Mouse (Mus musculus) small intestine, adult 2 months (tissue): ENCODE measurements around the gene Hlcs. TPM values are rescaled to one million over a fixed set of nuclear protein-coding genes. Genes with fewer than 3 reads are reported as not detected.

Source experiments
- H3K27ac ChIP-seq: fragments of 200-500 bp; 2 replicates; pipeline ENCODE4 v1.5.1; 2012; ENCODE audit warnings: low read depth, low read length, control low read depth, inconsistent platforms; ENCODE audit not compliant: insufficient read depth
- H3K27me3 ChIP-seq: fragments of 200-500 bp; 2 replicates; pipeline ENCODE4 v1.6.1; 2012; ENCODE audit warnings: mild to moderate bottlenecking, moderate library complexity, low read length, inconsistent platforms; ENCODE audit not compliant: control insufficient read depth, insufficient read depth
- H3K36me3 ChIP-seq: fragments of 200-500 bp; 2 replicates; pipeline ENCODE4 v1.6.1; 2012; ENCODE audit warnings: mild to moderate bottlenecking, low read length, control low read depth, inconsistent platforms; ENCODE audit not compliant: control insufficient read depth, insufficient read depth
- H3K4me1 ChIP-seq: fragments of 200-500 bp; 2 replicates; pipeline ENCODE4 v1.6.1; 2012; ENCODE audit warnings: low read length, inconsistent platforms, mixed read lengths; ENCODE audit not compliant: control insufficient read depth, insufficient read depth, insufficient read length
- H3K4me3 ChIP-seq: fragments of 200-500 bp; 2 replicates; pipeline ENCODE4 v1.5.1; 2012; ENCODE audit warnings: low read depth, mild to moderate bottlenecking, control low read depth, inconsistent platforms, low read length, moderate library complexity
- CTCF ChIP-seq: fragments of 200-500 bp; IDR thresholded peaks from 2 replicates; pipeline ENCODE4 v1.5.1; 2012; ENCODE audit warnings: low read depth, mild to moderate bottlenecking, control low read depth, inconsistent platforms, low read length, moderate library complexity, mixed read lengths; ENCODE audit not compliant: insufficient replicate concordance, insufficient read length; ENCODE audit errors: extremely low read depth
- POLR2A ChIP-seq: fragments of 200-500 bp; IDR thresholded peaks from 2 replicates; pipeline ENCODE4 v1.6.1; 2012; ENCODE audit warnings: low read depth, mild to moderate bottlenecking, control low read depth, inconsistent platforms, low read length, moderate library complexity
- WGBS: fragments of 180-500 bp; shearing (Covaris S2); methylation state at CpG from one replicate; pipeline ENCODE4 v1.1.7; 2018; 5-methylcytosine and 5-hydroxymethylcytosine counted together
- polyA plus RNA-seq: library from polyadenylated mRNA; depleted of rRNA; stranded (reverse); fragments of >200 nt; gene quantifications from 2 replicates; pipeline ENCODE4 v1.2.3, GENCODE M21; 2012

The Hlcs gene
- polyA plus RNA-seq, 1 experiment: 3.2 TPM

DNA sequence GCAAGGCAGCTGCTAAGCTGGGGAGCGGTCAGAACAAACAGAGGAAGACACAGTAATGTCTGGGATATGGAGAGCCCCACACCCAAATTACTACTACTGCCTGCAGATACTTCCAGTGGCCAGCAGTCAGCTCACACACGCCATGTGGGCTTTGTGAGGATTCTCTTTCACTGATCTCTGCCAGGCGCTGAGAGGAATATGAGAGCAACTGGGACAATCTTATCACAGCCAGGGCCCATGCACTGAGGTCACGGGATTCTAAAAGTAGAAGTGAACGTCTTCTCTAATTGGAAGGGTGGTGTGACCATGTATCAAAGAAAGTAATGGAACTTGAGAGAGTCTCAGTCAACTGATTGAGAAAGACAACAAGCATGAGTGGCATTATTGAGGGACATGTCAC lies 123.1 kb downstream of the Hlcs start:
- Histone ChIP-seq H3K27me3 (no peaks in the 10 kb centered on the region), H3K4me1 (no peaks in the 10 kb centered on the region), H3K36me3 (no peaks in the 10 kb centered on the region), H3K4me3 (no peak overlapping the region), H3K27ac (no peak overlapping the region)
- WGBS: 93% methylated on average over 5 of the region's 5 CpGs
- TF ChIP-seq CTCF (no peak), POLR2A (no peak)

DNA sequence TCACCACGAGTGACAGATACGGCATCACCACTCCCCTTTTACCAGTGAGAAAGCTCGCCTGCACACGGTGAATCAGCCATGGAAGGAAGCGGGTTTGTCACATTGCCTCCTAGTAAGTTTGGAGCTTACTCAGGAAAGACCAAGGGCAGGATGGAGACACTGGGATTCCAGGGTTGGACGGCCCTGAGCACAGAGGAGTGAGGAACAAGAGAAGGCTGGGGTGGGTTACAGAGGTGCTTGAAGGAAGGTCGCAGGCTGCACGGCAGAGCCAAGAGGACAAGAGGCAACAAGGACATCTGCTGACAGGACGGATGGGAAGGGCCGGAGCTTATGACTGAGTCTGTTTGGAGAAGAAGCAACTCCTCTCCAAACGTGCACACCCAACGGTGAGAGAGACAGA lies 126.8 kb downstream of the Hlcs start:
- H3K4me3 ChIP-seq: no peak overlapping the region
- H3K36me3 ChIP-seq: no peaks in the 10 kb centered on the region
- no peak overlapping the region for H3K27ac ChIP-seq
- no peaks in the 10 kb centered on the region for H3K4me1 ChIP-seq
- no peaks in the 10 kb centered on the region for H3K27me3 ChIP-seq
- TF ChIP-seq POLR2A: no peak
- WGBS: 86% methylated on average over 12 of the region's 12 CpGs

DNA sequence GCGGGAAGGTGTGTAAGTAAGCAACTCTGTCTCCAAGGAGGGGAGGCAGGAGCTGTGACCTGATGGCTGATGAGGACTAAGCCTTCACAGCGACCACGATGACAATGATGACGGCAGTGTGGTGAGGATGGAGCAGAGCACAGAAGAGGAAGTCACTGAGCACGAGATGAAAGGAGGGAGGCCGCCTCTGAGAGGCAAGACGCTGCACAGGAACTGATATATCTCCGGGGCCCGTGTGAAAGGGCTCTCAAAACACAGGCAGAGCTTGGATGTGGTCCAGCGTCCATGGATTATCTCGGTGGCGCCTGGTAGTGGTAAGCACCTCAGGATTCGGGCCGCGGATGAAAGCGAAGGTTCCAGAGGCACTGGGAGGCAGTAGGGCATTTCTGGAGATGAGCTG lies 127.9 kb downstream of the Hlcs start:
- no peaks in the 10 kb centered on the region for H3K36me3 ChIP-seq
- no peak for TF ChIP-seq CTCF
- no peak for TF ChIP-seq POLR2A
- 73% methylated on average over 16 of the region's 16 CpGs for WGBS
- no peak overlapping the region for H3K4me3 ChIP-seq
- no peak overlapping the region for H3K27ac ChIP-seq
- no peaks in the 10 kb centered on the region for H3K27me3 ChIP-seq
- H3K4me1 ChIP-seq: no peaks in the 10 kb centered on the region

- TF ChIP-seq POLR2A (no peak), CTCF (no peak)
- Histone ChIP-seq H3K36me3 (no peaks in the 10 kb centered on the region), H3K27ac (no peak overlapping the region), H3K27me3 (no peaks in the 10 kb centered on the region), H3K4me1 (no peaks in the 10 kb centered on the region), H3K4me3 (no peak overlapping the region)
- WGBS: 77% methylated on average over 12 of the region's 12 CpGs
Observed at GRCm38 (mm10) chr16:94180122-94180870, 133.1 kb downstream of the Hlcs start.

GRCm38 (mm10) chr16:94179341-94180121 lies 133.8 kb downstream of the Hlcs start:
- no peak overlapping the region for H3K4me3 ChIP-seq
- no peaks in the 10 kb centered on the region for H3K4me1 ChIP-seq
- H3K27me3 ChIP-seq: no peaks in the 10 kb centered on the region
- no peak for TF ChIP-seq CTCF
- TF ChIP-seq POLR2A: no peak
- no peaks in the 10 kb centered on the region for H3K36me3 ChIP-seq
- no peak overlapping the region for H3K27ac ChIP-seq
- 83% methylated on average over 25 of the region's 25 CpGs for WGBS

DNA sequence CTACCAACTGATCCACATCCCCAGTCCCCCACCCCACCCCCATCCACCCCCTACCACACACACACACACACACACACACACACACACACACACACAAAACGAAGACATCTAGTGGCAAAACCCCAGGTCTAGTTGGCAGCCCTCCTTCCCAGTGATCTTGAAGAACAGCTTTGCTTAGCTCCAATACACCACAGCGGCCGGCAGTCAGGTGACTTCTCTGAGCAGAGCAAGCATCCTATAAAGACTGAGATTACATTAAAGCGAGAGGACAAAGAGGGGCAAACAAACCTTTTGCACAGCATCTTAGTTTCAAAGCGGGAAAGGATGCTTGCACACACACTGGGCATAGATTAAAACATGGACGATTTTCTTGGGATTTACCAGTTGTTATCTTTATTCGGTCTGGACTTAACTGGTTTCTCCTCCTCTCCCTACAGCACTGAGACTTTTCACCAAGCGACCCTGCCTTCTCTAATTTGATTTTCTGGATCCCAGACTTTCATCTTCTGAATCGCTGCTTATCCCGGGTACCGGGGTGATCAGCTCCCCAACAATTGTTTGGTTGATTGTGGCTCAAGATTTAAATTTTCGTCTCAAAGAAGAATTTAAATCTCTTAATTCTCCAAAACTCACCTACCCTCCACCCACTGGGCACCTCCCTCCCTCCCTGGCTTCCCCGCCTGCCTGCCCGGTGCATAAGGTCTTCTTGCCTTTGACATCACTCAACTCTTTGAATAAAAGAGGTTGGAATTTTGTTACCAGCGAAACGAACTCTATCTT lies 134.7 kb downstream of the Hlcs start:
- Histone ChIP-seq H3K27me3 (no peaks in the 10 kb centered on the region), H3K36me3 (no peaks in the 10 kb centered on the region), H3K4me1 (no peaks in the 10 kb centered on the region), H3K27ac (no peak overlapping the region), H3K4me3 (no peak overlapping the region)
- 87% methylated on average over 16 of the region's 16 CpGs for WGBS
- TF ChIP-seq POLR2A: no peak
- no peak for TF ChIP-seq CTCF
